Mouse (Mus musculus) small intestine, adult 2 months (tissue): ENCODE measurements around the gene Ephx4. TPM values are rescaled to one million over a fixed set of nuclear protein-coding genes. Genes with fewer than 3 reads are reported as not detected.

ENCODE experiments used
- H3K27ac ChIP-seq: fragments of 200-500 bp; 2 replicates; pipeline ENCODE4 v1.5.1; 2012; ENCODE audit warnings: low read depth, low read length, control low read depth, inconsistent platforms; ENCODE audit not compliant: insufficient read depth
- H3K27me3 ChIP-seq: fragments of 200-500 bp; 2 replicates; pipeline ENCODE4 v1.6.1; 2012; ENCODE audit warnings: mild to moderate bottlenecking, moderate library complexity, low read length, inconsistent platforms; ENCODE audit not compliant: control insufficient read depth, insufficient read depth
- H3K36me3 ChIP-seq: fragments of 200-500 bp; 2 replicates; pipeline ENCODE4 v1.6.1; 2012; ENCODE audit warnings: mild to moderate bottlenecking, low read length, control low read depth, inconsistent platforms; ENCODE audit not compliant: control insufficient read depth, insufficient read depth
- H3K4me1 ChIP-seq: fragments of 200-500 bp; 2 replicates; pipeline ENCODE4 v1.6.1; 2012; ENCODE audit warnings: low read length, inconsistent platforms, mixed read lengths; ENCODE audit not compliant: control insufficient read depth, insufficient read depth, insufficient read length
- H3K4me3 ChIP-seq: fragments of 200-500 bp; 2 replicates; pipeline ENCODE4 v1.5.1; 2012; ENCODE audit warnings: low read depth, mild to moderate bottlenecking, control low read depth, inconsistent platforms, low read length, moderate library complexity
- CTCF ChIP-seq: fragments of 200-500 bp; IDR thresholded peaks from 2 replicates; pipeline ENCODE4 v1.5.1; 2012; ENCODE audit warnings: low read depth, mild to moderate bottlenecking, control low read depth, inconsistent platforms, low read length, moderate library complexity, mixed read lengths; ENCODE audit not compliant: insufficient replicate concordance, insufficient read length; ENCODE audit errors: extremely low read depth
- POLR2A ChIP-seq: fragments of 200-500 bp; IDR thresholded peaks from 2 replicates; pipeline ENCODE4 v1.6.1; 2012; ENCODE audit warnings: low read depth, mild to moderate bottlenecking, control low read depth, inconsistent platforms, low read length, moderate library complexity
- WGBS: fragments of 180-500 bp; shearing (Covaris S2); methylation state at CpG from one replicate; pipeline ENCODE4 v1.1.7; 2018; 5-methylcytosine and 5-hydroxymethylcytosine counted together
- polyA plus RNA-seq: library from polyadenylated mRNA; depleted of rRNA; stranded (reverse); fragments of >200 nt; gene quantifications from 2 replicates; pipeline ENCODE4 v1.2.3, GENCODE M21; 2012; rRNA removed

The Ephx4 gene
- polyA plus RNA-seq, 1 experiment, result 0.15 TPM

GRCm38 (mm10) chr5:107467098-107467497 lies 64.6 kb downstream of the Ephx4 start:
- WGBS, result 88% methylated on average over 4 of the region's 4 CpGs
- Histone ChIP-seq H3K4me1 (no peaks in the 10 kb centered on the region), H3K4me3 (no peak overlapping the region), H3K36me3 (peaks cover 3% of the 10 kb centered on the region), H3K27ac (no peak overlapping the region), H3K27me3 (no peaks in the 10 kb centered on the region)
- TF ChIP-seq POLR2A (no peak), CTCF (no peak)

GRCm38 (mm10) chr5:107470600-107471329 lies 68.2 kb downstream of the Ephx4 start:
- Histone ChIP-seq H3K4me1 (no peaks in the 10 kb centered on the region), H3K27ac (no peak overlapping the region), H3K27me3 (no peaks in the 10 kb centered on the region), H3K4me3 (no peak overlapping the region), H3K36me3 (peaks cover 3% of the 10 kb centered on the region)
- 81% methylated on average over 10 of the region's 10 CpGs for WGBS
- TF ChIP-seq POLR2A, result no peak
- no peak for TF ChIP-seq CTCF

Other genes with a start within 250 kb of the Ephx4 start
- 6.2 and 7.5 TPM in 2 replicates for gene Tgfbr3, start 113.1 kb upstream of the Ephx4 start, polyA plus RNA-seq
- gene Brdt, start 71.6 kb upstream of the Ephx4 start, polyA plus RNA-seq, result 0.72 and 0.96 TPM in 2 replicates
- gene Lpcat2b, start 28.8 kb downstream of the Ephx4 start, polyA plus RNA-seq, result not detected in 2 replicates
- gene Btbd8, start 35.3 kb downstream of the Ephx4 start, polyA plus RNA-seq, result 0.13 and 0.28 TPM in 2 replicates
- gene Gm42669, start 104.9 kb downstream of the Ephx4 start, polyA plus RNA-seq, result 0.06 TPM in 1 of 2 replicates, not detected in the other
- gene 1700028K03Rik, start 132.0 kb downstream of the Ephx4 start, polyA plus RNA-seq, result not detected in 2 replicates
- gene Rpap2, start 194.6 kb downstream of the Ephx4 start, polyA plus RNA-seq, result 0.24 and 0.35 TPM in 2 replicates
- gene Glmn, start 195.2 kb downstream of the Ephx4 start, polyA plus RNA-seq, result 0.22 TPM in 1 of 2 replicates, not detected in the other